Mouse (Mus musculus) hindbrain, embryonic 16.5 days (tissue): ENCODE measurements at regions not wholly inside any gene's neighbourhood (a gene's known extent, or its start where the extent isn't known, plus 50 kb on each side); places are given as distances from the start of the nearest gene placed in this dataset.

Source experiments
- ATAC-seq: fragments of 200-750 bp; cut with Nextera tagmentation; 2 replicates; pipeline ENCODE4 v1.8.0; 2017; ENCODE audit warnings: moderate TSS enrichment, moderate library complexity
- H3K27ac ChIP-seq: fragments of 300-500 bp; sonication (generic); 2 replicates; pipeline ENCODE4 v1.5.1; 2014; ENCODE audit warnings: low read depth, mild to moderate bottlenecking, control low read depth, low read length, moderate library complexity
- H3K27me3 ChIP-seq: fragments of 300-500 bp; sonication (generic); replicated peaks from 2 replicates; pipeline ENCODE4 v1.6.1; 2014; ENCODE audit warnings: low read length; ENCODE audit not compliant: control insufficient read depth, insufficient read depth
- H3K36me3 ChIP-seq: fragments of 300-500 bp; sonication (generic); 2 replicates; pipeline ENCODE4 v1.6.1; 2014; ENCODE audit warnings: mild to moderate bottlenecking, low read length, moderate library complexity, mixed read lengths; ENCODE audit not compliant: control insufficient read depth, insufficient read depth
- H3K4me1 ChIP-seq: fragments of 300-500 bp; sonication (generic); 2 replicates; pipeline ENCODE4 v1.6.1; 2014; ENCODE audit warnings: low read depth, low read length; ENCODE audit not compliant: control insufficient read depth, insufficient read depth
- H3K4me2 ChIP-seq: fragments of 300-500 bp; sonication (generic); 2 replicates; pipeline ENCODE4 v1.6.1; 2014; ENCODE audit warnings: mild to moderate bottlenecking, low read length, control low read depth, moderate library complexity
- H3K4me3 ChIP-seq: fragments of 300-500 bp; sonication (generic); 2 replicates; pipeline ENCODE4 v1.5.1; 2014; ENCODE audit warnings: mild to moderate bottlenecking, low read length, control low read depth, moderate library complexity
- H3K9ac ChIP-seq: fragments of 300-500 bp; sonication (generic); 2 replicates; pipeline ENCODE4 v1.6.1; 2014; ENCODE audit warnings: low read depth, mild to moderate bottlenecking, control low read depth, low read length, moderate library complexity
- H3K9me3 ChIP-seq: fragments of 300-500 bp; sonication (generic); 2 replicates; pipeline ENCODE4 v1.6.1; 2014; ENCODE audit warnings: mild to moderate bottlenecking, low read length, moderate library complexity; ENCODE audit not compliant: control insufficient read depth
- WGBS: fragments of 180-500 bp; shearing (Covaris S2); extraction: QIAGEN DNeasy Blood & Tissue Kit; methylation state at CpG from one replicate; pipeline ENCODE4 v1.1.7; 2014; 5-methylcytosine and 5-hydroxymethylcytosine counted together

DNA sequence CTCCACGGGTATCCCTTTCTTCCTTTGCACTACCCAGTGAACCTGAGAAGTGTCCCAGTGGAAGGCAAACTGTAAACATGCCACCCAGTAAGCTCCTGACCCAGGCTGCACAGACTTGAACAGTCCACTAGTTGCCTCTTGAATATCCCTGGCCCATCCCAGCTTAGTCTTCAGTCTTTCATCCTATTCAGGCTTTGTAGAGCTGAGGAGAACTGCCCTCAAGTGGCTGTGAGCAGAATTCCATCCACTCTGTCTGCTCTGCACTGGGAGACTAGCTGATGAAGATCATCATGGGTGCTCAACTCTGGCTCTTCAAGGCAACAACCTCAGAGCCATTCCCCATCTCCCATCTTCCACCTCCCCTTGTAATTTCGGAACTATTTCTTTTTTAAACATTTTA lies 249.1 kb downstream of the Lmx1a start:
- WGBS: 79% methylated on average over 2 of the region's 2 CpGs
- Histone ChIP-seq H3K9ac (no peak overlapping the region), H3K9me3 (no peaks in the 10 kb centered on the region), H3K4me2 (no peak overlapping the region), H3K27me3 (no peaks in the 10 kb centered on the region), H3K36me3 (no peaks in the 10 kb centered on the region), H3K4me1 (no peaks in the 10 kb centered on the region; the same call in 1 of the 2 replicates), H3K27ac (no peak overlapping the region), H3K4me3 (no peak overlapping the region)
- no peak for ATAC-seq

DNA sequence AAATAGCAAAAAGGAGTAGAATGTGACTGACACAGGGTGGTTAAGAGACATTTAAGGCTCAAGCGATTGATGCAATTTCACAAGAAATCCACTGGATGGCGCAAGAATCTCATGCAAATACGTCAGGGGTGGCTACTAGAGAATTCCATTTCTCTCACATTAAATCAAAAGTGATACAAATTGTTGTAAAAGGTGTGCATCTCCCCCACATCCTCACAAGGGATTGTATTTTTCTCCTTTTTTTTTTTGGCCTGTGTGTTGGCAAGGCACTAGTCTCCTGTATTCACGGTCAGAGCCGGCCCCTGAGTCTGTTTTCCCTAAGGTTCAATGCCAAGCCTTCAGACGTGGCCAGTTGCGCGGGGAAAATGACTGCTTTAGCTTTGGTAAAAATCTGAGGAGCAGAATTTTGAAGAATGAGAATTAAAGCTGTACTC lies 253.0 kb downstream of the Lmx1a start:
- H3K27ac ChIP-seq: no peak overlapping the region
- H3K4me2 ChIP-seq: peak overlapping the region; percentile 40; the same call in 1 of the 2 replicates
- ATAC-seq: peak; percentile 65
- H3K27me3 ChIP-seq: no peaks in the 10 kb centered on the region
- peak overlapping the region; percentile 25; the same call in 1 of the 2 replicates for H3K9ac ChIP-seq
- no peaks in the 10 kb centered on the region for H3K36me3 ChIP-seq
- 30% methylated on average over 8 of the region's 8 CpGs for WGBS
- H3K4me3 ChIP-seq: no peak overlapping the region; the same call in 1 of the 2 replicates
- no peaks in the 10 kb centered on the region for H3K9me3 ChIP-seq
- no peaks in the 10 kb centered on the region; the same call in 1 of the 2 replicates for H3K4me1 ChIP-seq

DNA sequence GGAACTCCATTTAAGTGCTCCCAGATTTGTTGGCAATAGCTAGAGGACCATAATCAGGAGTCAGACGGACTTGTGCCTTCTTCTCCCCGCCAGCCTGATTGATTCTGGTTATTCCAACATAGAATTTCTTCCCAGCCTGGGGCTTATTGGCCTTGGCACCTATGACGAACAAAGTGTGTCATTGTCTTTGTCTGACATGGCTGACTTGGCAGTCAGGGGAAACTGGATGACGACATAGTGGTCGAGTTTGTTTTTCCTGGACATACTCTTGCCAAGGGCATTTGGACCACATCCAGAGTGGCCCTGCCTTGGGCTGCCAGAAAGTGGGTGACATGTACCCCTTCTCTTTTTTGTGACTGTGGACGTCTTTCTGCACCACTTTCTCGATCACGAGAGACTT lies 254.1 kb downstream of the Lmx1a start:
- ATAC-seq: no peak
- no peak overlapping the region for H3K4me3 ChIP-seq
- 55% methylated on average over 8 of the region's 8 CpGs for WGBS

DNA sequence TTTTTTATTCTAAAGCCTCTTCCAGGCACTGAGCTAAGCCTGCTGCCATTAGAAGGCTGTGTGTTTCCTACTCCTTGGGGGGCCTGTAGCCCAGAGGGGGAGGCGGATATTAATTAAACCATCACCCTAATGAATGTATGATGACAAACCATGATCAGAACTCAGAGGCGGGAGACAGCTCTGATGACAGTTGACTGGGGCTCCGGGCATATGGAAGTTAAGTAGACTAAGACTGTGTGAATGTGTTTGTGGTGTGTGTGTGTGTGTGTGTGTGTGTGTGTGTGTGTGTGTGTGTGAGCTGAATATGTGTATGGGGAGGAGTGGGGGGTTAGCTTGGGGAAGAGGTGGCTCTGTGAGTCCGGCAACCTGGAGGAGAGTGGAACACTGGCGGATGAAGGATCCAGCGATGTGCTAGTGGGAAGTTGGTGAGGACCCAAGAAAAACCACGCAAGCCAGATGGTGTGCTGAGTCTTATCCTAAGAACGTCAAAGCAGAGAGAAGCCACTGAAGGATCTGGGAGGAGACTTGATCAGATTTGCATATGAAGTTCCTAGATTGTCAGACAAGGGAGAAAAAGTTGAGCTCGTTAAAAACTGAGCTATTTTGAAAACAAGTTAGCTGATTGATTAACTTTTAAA lies 256.7 kb downstream of the Lmx1a start:
- H3K27ac ChIP-seq: no peak overlapping the region
- H3K9me3 ChIP-seq: no peaks in the 10 kb centered on the region
- H3K4me3 ChIP-seq: no peak overlapping the region
- H3K9ac ChIP-seq: no peak overlapping the region
- H3K27me3 ChIP-seq: no peaks in the 10 kb centered on the region
- H3K36me3 ChIP-seq: no peaks in the 10 kb centered on the region
- no peak for ATAC-seq
- no peaks in the 10 kb centered on the region; the same call in 1 of the 2 replicates for H3K4me1 ChIP-seq
- WGBS: 57% methylated on average over 9 of the region's 9 CpGs
- no peak overlapping the region for H3K4me2 ChIP-seq

More for the DNA sequence above, 254.1 kb downstream of the Lmx1a start:
- H3K27ac ChIP-seq: no peak overlapping the region
- H3K4me1 ChIP-seq: no peaks in the 10 kb centered on the region; the same call in 1 of the 2 replicates
- H3K9ac ChIP-seq: no peak overlapping the region
- H3K9me3 ChIP-seq: no peaks in the 10 kb centered on the region
- H3K27me3 ChIP-seq: no peaks in the 10 kb centered on the region
- no peak overlapping the region for H3K4me2 ChIP-seq
- no peaks in the 10 kb centered on the region for H3K36me3 ChIP-seq

DNA sequence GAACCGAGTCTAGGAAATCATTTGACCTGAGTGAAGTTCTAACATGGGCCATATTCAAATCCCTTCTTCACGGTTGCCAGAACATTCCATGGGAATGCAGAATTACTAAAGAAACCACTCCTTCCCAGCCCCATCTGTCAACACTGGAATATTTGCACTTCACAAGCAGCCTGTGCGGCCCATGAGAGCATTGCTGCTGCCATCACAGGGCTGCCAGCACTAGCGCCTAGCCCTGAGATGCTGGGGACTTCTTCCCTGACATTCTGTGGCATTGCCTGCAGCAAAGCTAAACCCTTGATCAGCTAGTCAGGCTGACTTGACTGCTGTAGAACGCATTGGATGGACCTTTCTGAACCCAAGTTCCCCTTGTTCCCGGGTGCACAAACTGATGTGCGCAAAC lies 258.8 kb downstream of the Lmx1a start:
- H3K9ac ChIP-seq: no peak overlapping the region
- H3K9me3 ChIP-seq: no peaks in the 10 kb centered on the region
- H3K4me3 ChIP-seq: no peak overlapping the region
- no peaks in the 10 kb centered on the region for H3K27me3 ChIP-seq
- no peaks in the 10 kb centered on the region for H3K4me1 ChIP-seq
- no peak for ATAC-seq
- no peak overlapping the region for H3K4me2 ChIP-seq
- no peak overlapping the region for H3K27ac ChIP-seq
- WGBS: 69% methylated on average over 7 of the region's 7 CpGs
- no peaks in the 10 kb centered on the region for H3K36me3 ChIP-seq

DNA sequence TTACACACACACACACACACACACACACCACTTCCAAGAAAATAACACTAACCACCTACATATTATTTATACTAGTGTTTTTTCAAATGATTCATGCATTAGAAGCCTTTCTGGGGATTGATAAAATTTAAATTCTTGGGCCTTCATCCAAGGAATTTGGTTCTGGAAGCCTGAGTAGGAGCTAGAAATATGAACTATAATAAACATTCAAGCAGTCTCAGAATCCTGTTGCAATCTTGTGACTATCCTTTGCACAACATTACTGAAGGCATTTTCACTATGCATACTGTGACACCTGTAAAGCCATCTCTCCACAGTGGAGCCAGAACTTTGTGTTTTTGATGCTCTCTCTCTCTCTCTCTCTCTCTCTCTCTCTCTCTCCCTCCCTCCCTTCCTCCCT lies 262.7 kb downstream of the Lmx1a start:
- H3K4me2 ChIP-seq: no peak overlapping the region

DNA sequence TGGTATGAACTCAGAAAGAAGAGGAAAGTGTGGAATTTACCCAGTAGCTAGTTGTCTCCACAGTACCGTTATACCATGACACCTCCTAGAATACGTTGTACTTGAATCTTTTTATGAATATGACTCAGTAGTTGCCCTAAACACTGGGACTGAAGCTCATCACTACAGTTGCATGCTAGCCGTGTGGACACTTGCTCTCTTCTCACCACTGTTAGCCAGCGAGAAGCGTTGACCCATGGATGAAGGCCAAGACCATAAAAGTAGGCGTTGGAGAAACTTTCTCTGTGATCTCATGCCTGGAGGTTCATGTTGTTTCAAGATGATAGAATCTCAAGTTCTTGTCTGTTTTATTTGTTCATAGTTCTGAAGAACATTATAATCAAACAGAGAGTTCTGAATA lies 269.5 kb downstream of the Lmx1a start:
- Histone ChIP-seq H3K36me3 (no peaks in the 10 kb centered on the region), H3K4me1 (no peaks in the 10 kb centered on the region), H3K27ac (no peak overlapping the region), H3K4me3 (no peak overlapping the region), H3K9me3 (no peaks in the 10 kb centered on the region), H3K27me3 (no peaks in the 10 kb centered on the region), H3K9ac (no peak overlapping the region), H3K4me2 (no peak overlapping the region)
- no peak for ATAC-seq
- 95% methylated on average over 6 of the region's 6 CpGs for WGBS

More for the DNA sequence above, 262.7 kb downstream of the Lmx1a start:
- Histone ChIP-seq H3K4me3 (no peak overlapping the region), H3K4me1 (no peaks in the 10 kb centered on the region), H3K36me3 (no peaks in the 10 kb centered on the region), H3K9me3 (no peaks in the 10 kb centered on the region), H3K27ac (no peak overlapping the region), H3K27me3 (no peaks in the 10 kb centered on the region), H3K9ac (no peak overlapping the region)
- ATAC-seq: no peak

DNA sequence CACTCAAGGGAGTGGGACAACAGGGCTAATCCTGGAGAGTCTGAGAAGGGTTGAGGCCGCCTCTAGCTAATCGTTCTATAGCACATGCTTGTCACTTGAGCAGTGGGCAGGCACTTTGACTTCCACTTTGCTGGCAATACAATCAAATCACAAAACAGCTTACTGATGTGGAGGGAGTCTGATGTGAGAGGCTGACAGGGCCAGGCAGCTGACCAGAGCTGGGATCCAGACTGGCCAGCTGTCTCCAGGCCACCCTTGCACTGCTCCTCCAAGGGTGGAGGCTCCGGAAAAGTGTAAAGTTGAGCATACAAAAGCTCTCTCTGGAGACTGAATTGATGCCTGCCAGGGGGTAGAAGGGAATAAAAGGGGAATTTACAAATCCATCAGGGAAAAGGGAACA lies 280.5 kb downstream of the Lmx1a start:
- H3K4me3 ChIP-seq: no peak overlapping the region
- 33% methylated on average over 3 of the region's 3 CpGs for WGBS
- H3K9me3 ChIP-seq: no peaks in the 10 kb centered on the region
- H3K36me3 ChIP-seq: no peaks in the 10 kb centered on the region
- H3K4me1 ChIP-seq: no peaks in the 10 kb centered on the region
- H3K27me3 ChIP-seq: no peaks in the 10 kb centered on the region
- H3K4me2 ChIP-seq: no peak overlapping the region
- H3K9ac ChIP-seq: no peak overlapping the region
- ATAC-seq: peak; percentile 67; the same call in 1 of the 2 replicates
- H3K27ac ChIP-seq: no peak overlapping the region

DNA sequence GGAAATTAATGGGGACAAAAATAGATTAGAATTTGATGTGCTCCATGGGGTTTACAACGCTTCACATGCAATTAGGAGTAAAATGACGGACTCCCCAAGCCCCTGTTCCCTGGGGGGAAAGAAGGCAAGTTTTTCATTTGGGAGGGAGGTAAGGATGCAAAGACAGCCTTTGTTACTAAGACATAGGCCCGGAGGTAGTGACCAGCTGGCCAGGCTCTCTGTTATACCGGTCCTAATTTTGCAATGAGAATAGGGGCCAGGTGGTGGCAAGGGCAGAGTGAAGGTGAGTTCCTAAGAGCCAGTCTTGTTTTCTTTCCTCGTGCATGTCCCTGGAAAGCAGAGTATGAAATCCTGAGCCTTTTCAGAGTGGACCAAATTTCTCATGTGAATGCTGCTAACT lies 280.9 kb downstream of the Lmx1a start:
- Histone ChIP-seq H3K4me2 (no peak overlapping the region), H3K9me3 (no peaks in the 10 kb centered on the region), H3K36me3 (no peaks in the 10 kb centered on the region), H3K9ac (no peak overlapping the region), H3K4me1 (no peaks in the 10 kb centered on the region), H3K4me3 (no peak overlapping the region), H3K27ac (no peak overlapping the region), H3K27me3 (no peaks in the 10 kb centered on the region)
- no peak for ATAC-seq
- WGBS: 27% methylated on average over 5 of the region's 5 CpGs
